Mouse (Mus musculus) C2C12 (cell line): Measurements from ENCODE around the gene Ccz1. TPM values are rescaled to one million over a fixed set of nuclear protein-coding genes. Genes with fewer than 3 reads are reported as not detected.

Experiments used
- H3K27me3 ChIP-seq: one replicate; pipeline ENCODE4 v1.6.1; 2011; ENCODE audit not compliant: control insufficient read depth, insufficient read depth, insufficient read length
- H3K36me3 ChIP-seq: one replicate; pipeline ENCODE4 v1.6.1; 2011; ENCODE audit not compliant: control insufficient read depth, insufficient read depth
- H3K4me3 ChIP-seq: one replicate; pipeline ENCODE4 v1.5.1; 2011; ENCODE audit warnings: mild to moderate bottlenecking, control low read depth; ENCODE audit not compliant: poor library complexity, insufficient read depth, severe bottlenecking
- H3K79me2 ChIP-seq: one replicate; pipeline ENCODE4 v1.6.1; 2011; ENCODE audit not compliant: control insufficient read depth, insufficient read depth
- H3K79me3 ChIP-seq: one replicate; pipeline ENCODE4 v1.6.1; 2011; ENCODE audit warnings: low read depth, control low read depth
- H3ac ChIP-seq: one replicate; pipeline ENCODE3; 2011; ENCODE audit warnings: low read depth; ENCODE audit not compliant: control insufficient read depth, insufficient read length
- CEBPB ChIP-seq: IDR thresholded peaks from one replicate; pipeline ENCODE4 v1.6.1; 2011; ENCODE audit warnings: low read depth, mild to moderate bottlenecking, control low read depth, moderate library complexity
- CTCF ChIP-seq: IDR thresholded peaks from one replicate; pipeline ENCODE4 v1.5.1; 2011; ENCODE audit not compliant: control insufficient read depth, insufficient read depth, insufficient read length
- FOSL1 ChIP-seq: IDR thresholded peaks from one replicate; pipeline ENCODE4 v1.8.0; 2011; ENCODE audit warnings: mild to moderate bottlenecking, low read length; ENCODE audit not compliant: poor library complexity, insufficient read depth, severe bottlenecking
- MAX ChIP-seq: IDR thresholded peaks from one replicate; pipeline ENCODE4 v1.6.1; 2011; ENCODE audit warnings: mild to moderate bottlenecking, control low read depth
- MYOD1 ChIP-seq: IDR thresholded peaks from one replicate; pipeline ENCODE4 v1.6.1; 2011; ENCODE audit warnings: low read depth; ENCODE audit not compliant: control insufficient read depth, insufficient read length
- MYOG ChIP-seq: IDR thresholded peaks from one replicate; pipeline ENCODE4 v1.6.1; 2011; ENCODE audit not compliant: control insufficient read depth, insufficient read length; ENCODE audit errors: extremely low read depth
- USF1 ChIP-seq: IDR thresholded peaks from one replicate; pipeline ENCODE4 v1.6.1; 2011; ENCODE audit warnings: low read depth, mild to moderate bottlenecking, control low read depth, moderate library complexity
- polyA plus RNA-seq: library from polyadenylated mRNA; unstranded; fragments of >200 nt; fragmentation: generic; extraction: Trizol; gene quantifications from one replicate; pipeline ENCODE4 v1.2.1, GENCODE M21; 2012; ENCODE audit warnings: missing spikeins

The Ccz1 gene
- polyA plus RNA-seq, 1 experiment: 35.0 TPM

DNA sequence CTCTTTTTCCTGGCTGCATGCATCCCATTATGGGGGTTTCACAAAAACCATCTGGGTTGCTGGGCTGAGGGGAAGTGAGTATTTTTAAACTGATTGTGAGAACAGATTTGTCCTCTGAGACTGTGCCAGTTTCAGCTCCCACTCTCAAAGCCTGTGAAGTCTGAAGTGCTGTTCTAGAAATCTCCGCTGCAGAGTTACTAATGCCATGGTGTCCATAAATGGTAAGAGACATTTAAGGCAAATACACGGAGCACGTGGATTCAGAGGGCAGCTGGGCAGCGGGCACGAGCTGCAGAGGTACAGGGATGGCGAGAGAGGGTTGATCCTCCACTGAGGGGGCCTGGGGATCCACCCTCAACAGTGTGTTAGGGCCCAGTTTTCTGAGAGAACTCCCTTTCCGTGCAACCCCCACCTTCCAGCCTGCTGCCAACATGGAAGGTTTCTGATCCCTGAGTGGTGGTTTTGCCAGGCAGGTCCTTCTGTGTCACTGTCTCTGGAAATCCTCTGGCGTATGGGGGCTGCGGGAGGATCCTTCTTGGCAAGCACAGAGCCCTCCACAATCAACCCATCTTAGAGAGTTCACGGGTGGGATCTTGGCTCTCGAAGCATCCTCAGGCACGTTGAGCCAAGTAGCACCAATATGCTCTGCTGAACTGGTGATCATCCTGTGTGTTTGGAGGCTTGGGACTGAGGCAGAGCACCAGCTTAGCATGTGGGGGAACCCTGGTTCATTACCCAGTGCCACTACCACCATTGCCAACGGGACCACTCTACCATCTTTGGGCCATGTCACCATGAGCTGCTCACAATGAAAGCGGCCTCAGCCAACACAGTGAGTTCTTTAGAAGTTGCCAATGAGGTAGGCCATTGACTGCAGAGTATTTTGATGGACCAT, 71.2 kb downstream of the Ccz1 start:
- Histone ChIP-seq H3K79me2 (no peaks in the 10 kb centered on the region), H3ac (no peak overlapping the region), H3K4me3 (no peak overlapping the region), H3K79me3 (no peaks in the 10 kb centered on the region), H3K36me3 (no peaks in the 10 kb centered on the region), H3K27me3 (peaks cover 24% of the 10 kb centered on the region)
- TF ChIP-seq MAX: no peak
- no peak for TF ChIP-seq USF1
- TF ChIP-seq MYOG: no peak

- no peak overlapping the region for H3K4me3 ChIP-seq
- no peaks in the 10 kb centered on the region for H3K36me3 ChIP-seq
- no peak overlapping the region for H3ac ChIP-seq
- TF ChIP-seq CEBPB: no peak
- TF ChIP-seq FOSL1: no peak
- no peak for TF ChIP-seq MYOG
- no peak for TF ChIP-seq MAX
- TF ChIP-seq CTCF: no peak
- TF ChIP-seq USF1: no peak
- no peak for TF ChIP-seq MYOD1
- no peaks in the 10 kb centered on the region for H3K79me2 ChIP-seq
- H3K79me3 ChIP-seq: no peaks in the 10 kb centered on the region
- H3K27me3 ChIP-seq: peaks cover 24% of the 10 kb centered on the region
Observed at GRCm38 (mm10) chr5:143941588-143941987, 73.1 kb downstream of the Ccz1 start.

Other genes with a start within 250 kb of the Ccz1 start
- gene Eif2ak1, start 197.1 kb downstream of the Ccz1 start, polyA plus RNA-seq: 13.9 TPM
- gene Ankrd61, start 117.2 kb downstream of the Ccz1 start, polyA plus RNA-seq: 0.18 TPM
- 158 TPM for gene Aimp2, start 105.0 kb downstream of the Ccz1 start, polyA plus RNA-seq
- gene Pms2, start 104.9 kb downstream of the Ccz1 start, polyA plus RNA-seq: 7.0 TPM
- gene Gm42421, start 86.7 kb downstream of the Ccz1 start, polyA plus RNA-seq: 0.25 TPM
- gene Rsph10b, start 81.8 kb downstream of the Ccz1 start, polyA plus RNA-seq: not detected
- gene Ocm, start 11.8 kb upstream of the Ccz1 start, polyA plus RNA-seq: not detected
- 4.9 TPM for gene Lmtk2, start 85.6 kb upstream of the Ccz1 start, polyA plus RNA-seq
- not detected for gene Bhlha15, start 175.4 kb upstream of the Ccz1 start, polyA plus RNA-seq
- 10.5 TPM for gene Tecpr1, start 208.7 kb upstream of the Ccz1 start, polyA plus RNA-seq
- gene Bri3, start 229.6 kb upstream of the Ccz1 start, polyA plus RNA-seq: 121 TPM